Mouse (Mus musculus) CH12.LX (cell line): ENCODE measurements around the gene Ibtk. TPM values are rescaled to one million over a fixed set of nuclear protein-coding genes. Genes with fewer than 3 reads are reported as not detected.

Experiments
- DNase-seq: peaks from one replicate; pipeline ENCODE4 v3.0.0-alpha.2; 2013; ENCODE audit errors: extremely low read depth
- H3K27ac ChIP-seq: 2 replicates; pipeline ENCODE4 v1.5.1; 2012; ENCODE audit warnings: low read depth, mild to moderate bottlenecking, control low read depth, moderate library complexity; ENCODE audit not compliant: insufficient read depth
- H3K27me3 ChIP-seq: replicated peaks from 2 replicates; pipeline ENCODE3; 2012; ENCODE audit warnings: inconsistent platforms
- H3K36me3 ChIP-seq, 2 experiments: replicated peaks in 1 of 2; 2 replicates each; pipeline versions ENCODE3 to v1.6.1; 2012; ENCODE audit warnings: inconsistent platforms in 1 of 2, low read length in 1 of 2, mild to moderate bottlenecking in 1 of 2, mixed read lengths in 1 of 2, moderate library complexity in 1 of 2; ENCODE audit not compliant: control insufficient read depth in 1 of 2, insufficient read depth in 1 of 2
- H3K4me1 ChIP-seq, 2 experiments: 2 replicates each; pipeline ENCODE4 v1.6.1; 2012; ENCODE audit warnings: inconsistent platforms in 1 of 2, moderate library complexity in 1 of 2; ENCODE audit not compliant: insufficient read depth in 2 of 2, control insufficient read depth in 1 of 2
- H3K4me2 ChIP-seq: 2 replicates; pipeline ENCODE4 v1.6.1; 2012; ENCODE audit warnings: low read depth, mild to moderate bottlenecking, control low read depth; ENCODE audit not compliant: poor library complexity, insufficient read depth, severe bottlenecking
- H3K4me3 ChIP-seq, 3 experiments: fragments of 150-350 bp in 1 of 3; sonication (generic) in 1 of 3; replicated peaks in 1 of 3; 2 replicates each; pipeline versions ENCODE3 to v1.5.1; 2011 to 2012; ENCODE audit warnings: low read depth in 2 of 3, low read length in 2 of 3, mild to moderate bottlenecking in 2 of 3, moderate library complexity in 2 of 3, control low read depth in 1 of 3, improper control_type of control experiment in 1 of 3, inconsistent platforms in 1 of 3, mixed read lengths in 1 of 3; ENCODE audit not compliant: poor library complexity in 1 of 3
- H3K79me2 ChIP-seq: replicated peaks from 2 replicates; pipeline ENCODE4 v1.6.1; 2012; ENCODE audit warnings: mild to moderate bottlenecking, moderate library complexity; ENCODE audit not compliant: control insufficient read depth, poor library complexity, insufficient read depth, severe bottlenecking; ENCODE audit errors: extremely low read depth
- H3K9ac ChIP-seq: 2 replicates; pipeline ENCODE4 v1.6.1; 2012; ENCODE audit warnings: low read depth, mild to moderate bottlenecking, control low read depth, moderate library complexity; ENCODE audit not compliant: insufficient read depth
- H3K9me3 ChIP-seq: replicated peaks from 2 replicates; pipeline ENCODE3; 2012; ENCODE audit warnings: low read length, inconsistent platforms, mixed read lengths
- CHD1 ChIP-seq: IDR thresholded peaks from 2 replicates; pipeline ENCODE4 v1.6.1; 2012; ENCODE audit warnings: low read depth, low read length, improper control_type of control experiment, inconsistent platforms
- E2F4 ChIP-seq: IDR thresholded peaks from 2 replicates; pipeline ENCODE4 v1.6.1; 2011; ENCODE audit warnings: low read depth, low read length, improper control_type of control experiment; ENCODE audit not compliant: insufficient replicate concordance
- EP300 ChIP-seq: IDR thresholded peaks from 2 replicates; pipeline ENCODE4 v1.6.1; 2011; ENCODE audit warnings: low read length, improper control_type of control experiment
- ETS1 ChIP-seq: conservative IDR thresholded peaks from 2 replicates; pipeline ENCODE4 v1.6.1; 2012; ENCODE audit warnings: low read depth, mild to moderate bottlenecking, inconsistent platforms, low read length, improper control_type of control experiment, moderate library complexity
- GABPA ChIP-seq: IDR thresholded peaks from 2 replicates; pipeline ENCODE4 v1.6.1; 2012; ENCODE audit warnings: low read depth, low read length, improper control_type of control experiment, inconsistent platforms; ENCODE audit not compliant: insufficient replicate concordance
- IRF4 ChIP-seq: IDR thresholded peaks from 2 replicates; pipeline ENCODE4 v1.6.1; 2014; ENCODE audit warnings: low read depth, mild to moderate bottlenecking, inconsistent platforms, low read length, improper control_type of control experiment
- JUN ChIP-seq: IDR thresholded peaks from 2 replicates; pipeline ENCODE4 v1.6.1; 2011; ENCODE audit warnings: low read depth, mild to moderate bottlenecking, low read length, improper control_type of control experiment, moderate library complexity; ENCODE audit not compliant: insufficient read depth
- KAT2A ChIP-seq: IDR thresholded peaks from 2 replicates; pipeline ENCODE4 v1.6.1; 2012; ENCODE audit warnings: low read length, improper control_type of control experiment, inconsistent platforms; ENCODE audit not compliant: insufficient replicate concordance
- MAFK ChIP-seq: IDR thresholded peaks from 2 replicates; pipeline ENCODE4 v1.6.1; 2011; ENCODE audit warnings: low read length, improper control_type of control experiment; ENCODE audit not compliant: insufficient replicate concordance
- MEF2A ChIP-seq: IDR thresholded peaks from 2 replicates; pipeline ENCODE4 v1.6.1; 2014; ENCODE audit warnings: low read depth, mild to moderate bottlenecking, inconsistent platforms, low read length, improper control_type of control experiment, borderline replicate concordance
- MYC ChIP-seq: IDR thresholded peaks from 2 replicates; pipeline ENCODE4 v1.6.1; 2011; ENCODE audit warnings: low read depth, mild to moderate bottlenecking, improper control_type of control experiment, low read length
- PAX5 ChIP-seq: IDR thresholded peaks from 2 replicates; pipeline ENCODE4 v1.6.1; 2012; ENCODE audit warnings: low read length, inconsistent platforms, mixed read lengths
- SIN3A ChIP-seq: IDR thresholded peaks from 2 replicates; pipeline ENCODE4 v1.6.1; 2012; ENCODE audit warnings: low read length, improper control_type of control experiment, inconsistent platforms
- SMC3 ChIP-seq: IDR thresholded peaks from 2 replicates; pipeline ENCODE4 v1.6.1; 2011; ENCODE audit warnings: low read depth, low read length, improper control_type of control experiment
- TCF12 ChIP-seq: IDR thresholded peaks from 2 replicates; pipeline ENCODE4 v1.6.1; 2014; ENCODE audit warnings: low read depth, mild to moderate bottlenecking, inconsistent platforms, low read length, improper control_type of control experiment
- USF1 ChIP-seq: IDR thresholded peaks from 2 replicates; pipeline ENCODE4 v1.6.1; 2014; ENCODE audit warnings: low read depth, mild to moderate bottlenecking, inconsistent platforms, low read length, improper control_type of control experiment
- USF2 ChIP-seq: conservative IDR thresholded peaks from 2 replicates; pipeline ENCODE4 v1.6.1; 2011; ENCODE audit warnings: low read depth, low read length, improper control_type of control experiment
- ZC3H11A ChIP-seq: IDR thresholded peaks from 2 replicates; pipeline ENCODE4 v1.6.1; 2012; ENCODE audit warnings: low read depth, mild to moderate bottlenecking, inconsistent platforms, low read length, improper control_type of control experiment
- ZKSCAN1 ChIP-seq: IDR thresholded peaks from 2 replicates; pipeline ENCODE4 v1.6.1; 2012; ENCODE audit warnings: low read depth, inconsistent platforms, low read length, improper control_type of control experiment, borderline replicate concordance
- ZNF384 ChIP-seq: IDR thresholded peaks from 2 replicates; pipeline ENCODE4 v1.6.1; 2012; ENCODE audit warnings: low read depth, low read length, improper control_type of control experiment, inconsistent platforms
- dilution Hi-C: fragments of 300-500 bp; cut with MboI; formaldehyde crosslinking; loops from 2 replicates; pipeline ENCODE4 v1.14.3; 2020; ENCODE audit warnings: low sequenced_read_pairs; ENCODE audit not compliant: extremely low pct_unique_long_range_greater_than_20kb, extremely low pct_ligation_motif_present
- in situ Hi-C: fragments of 300-500 bp; cut with MboI; formaldehyde crosslinking; loops from 3 replicates; pipeline ENCODE4 v1.14.3; 2019; ENCODE audit warnings: low sequenced_read_pairs, low pct_ligation_motif_present, low pct_unique_long_range_greater_than_20kb, mixed read lengths
- polyA plus RNA-seq: library from polyadenylated mRNA; unstranded; fragments of >175 nt; gene quantifications from 2 replicates; pipeline ENCODE4 v1.2.1, GENCODE M21; 2012; ENCODE audit warnings: low read depth; ENCODE audit not compliant: insufficient read length
- total RNA-seq, 2 experiments: library from RNA; depleted of rRNA; stranded (reverse); fragments of 300-350 nt in 1 of 2; fragments of >200 nt in 1 of 2; gene quantifications; 2 replicates each; pipeline ENCODE4 v1.2.3; 2012 to 2014

Ibtk gene
- total and polyA plus RNA-seq, 3 experiments = 34.2 to 41.3 (median 40.6) TPM

DNA sequence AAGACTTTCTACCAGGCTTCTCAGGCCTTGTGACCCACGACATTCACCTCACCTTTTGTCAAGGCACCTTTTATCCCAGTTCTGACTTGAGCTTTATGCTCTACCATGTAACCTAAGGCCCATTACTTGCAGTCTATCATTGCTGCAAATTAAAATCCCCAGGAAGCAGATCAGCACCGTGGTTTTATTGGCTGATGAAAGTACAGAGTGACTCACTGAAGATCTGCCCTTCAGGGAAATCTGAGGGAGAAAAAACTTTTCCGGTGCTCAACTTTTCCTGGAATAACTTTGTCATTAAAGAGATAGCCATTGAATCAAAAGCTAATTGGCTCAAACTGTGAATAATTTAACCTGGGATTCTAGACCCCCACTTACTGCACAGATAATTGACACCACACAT is 22.3 kb upstream of the Ibtk start:
- H3K36me3 ChIP-seq = no peaks in the 10 kb centered on the region
- no peaks in the 10 kb centered on the region for H3K9me3 ChIP-seq
- H3K4me3 ChIP-seq = no peak overlapping the region
- H3K4me1 ChIP-seq = no peaks in the 10 kb centered on the region
- no peaks in the 10 kb centered on the region for H3K79me2 ChIP-seq
- no peak for DNase-seq
- TF ChIP-seq E2F4 (no peak), SMC3 (no peak), ZKSCAN1 (no peak), MYC (no peak), SIN3A (no peak), TCF12 (no peak), USF2 (no peak), IRF4 (no peak), ZNF384 (no peak), CHD1 (no peak), USF1 (no peak), MAFK (no peak)
- TF ChIP-seq, all 38 proteins: peak for 0
- Histone ChIP-seq H3K27ac (no peak overlapping the region), H3K9ac (no peak overlapping the region), H3K27me3 (no peaks in the 10 kb centered on the region), H3K4me2 (no peak overlapping the region)
- in situ Hi-C loops = no loop called here
- dilution Hi-C loops = no loop called here

DNA sequence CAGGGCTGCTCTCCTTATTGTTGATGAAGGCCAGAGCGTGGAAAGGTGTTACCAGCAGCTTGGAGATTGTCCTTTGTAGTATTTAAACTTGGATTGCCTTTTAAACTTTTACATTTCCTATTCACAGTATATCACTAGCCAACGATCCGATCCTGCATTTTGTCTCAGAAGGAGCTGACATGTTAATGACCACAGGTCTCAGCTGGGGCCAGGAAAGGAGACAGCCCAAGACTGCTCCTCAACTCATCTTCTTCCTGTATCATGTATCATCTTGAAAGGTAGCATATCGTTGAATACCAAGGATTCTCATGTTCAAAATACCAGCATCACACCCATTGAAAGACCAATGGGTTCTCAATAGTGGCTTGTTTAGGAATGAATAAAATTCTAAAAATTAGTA is 21.2 kb upstream of the Ibtk start:
- TF ChIP-seq PAX5 = no peak
- no peak for TF ChIP-seq GABPA
- no peak for TF ChIP-seq KAT2A
- TF ChIP-seq JUN = no peak
- no peak for TF ChIP-seq SIN3A
- TF ChIP-seq ZC3H11A = no peak
- TF ChIP-seq ETS1 = no peak
- TF ChIP-seq CHD1 = no peak
- no peak for TF ChIP-seq EP300
- no peak for TF ChIP-seq IRF4
- no peak for TF ChIP-seq SMC3
- no peak for TF ChIP-seq MAFK
- no peak for TF ChIP-seq TCF12
- TF ChIP-seq MEF2A = no peak

More for the DNA sequence above, 21.2 kb upstream of the Ibtk start:
- no peak overlapping the region for H3K4me2 ChIP-seq
- H3K9me3 ChIP-seq = no peaks in the 10 kb centered on the region
- in situ Hi-C loops (no loop called here), dilution Hi-C loops (no loop called here)
- H3K79me2 ChIP-seq = no peaks in the 10 kb centered on the region
- no peaks in the 10 kb centered on the region for H3K27me3 ChIP-seq
- H3K4me3 ChIP-seq = no peak overlapping the region
- DNase-seq = no peak
- no peak overlapping the region for H3K27ac ChIP-seq
- no peaks in the 10 kb centered on the region for H3K4me1 ChIP-seq
- no peaks in the 10 kb centered on the region for H3K36me3 ChIP-seq
- no peak overlapping the region for H3K9ac ChIP-seq
